Comparison of ENCODE assay signal across 8 mouse cellular contexts in genomic region chr7:44854356-44855031, GRCm38 (mm10). TPM values are rescaled to one million over a fixed set of nuclear protein-coding genes. Genes with fewer than 3 reads are reported as not detected.
DNase-seq lines count a peak whose midpoint lies in the region; ATAC-seq and TF ChIP-seq lines count a peak whose summit lies in the region.

No protein-coding gene starts in this region.

- peak overlapping the region; percentile 88 for H3K4me2 ChIP-seq in intestine, embryonic 15.5 days (replicated peaks)
- peak overlapping the region; percentile 95 for H3K4me2 ChIP-seq in limb, embryonic 14.5 days (replicated peaks; ENCODE audit: low read depth, low read length, severe bottlenecking)
- H3K4me2 ChIP-seq in midbrain, embryonic 14.5 days (ENCODE audit: low read length) = peak overlapping the region; percentile 72

- 0 out of 2 replicates have a peak, but pooled peaks have one; percentile 10 for ATAC-seq in frontal cortex, adult (ENCODE audit: low TSS enrichment)
- peak; percentile 80 for ATAC-seq in intestine, embryonic 15.5 days
- peak; percentile 17; the same call in 1 of the 2 replicates for ATAC-seq in limb, embryonic 14.5 days (ENCODE audit: low FRiP score, low read depth)
- 0 out of 2 replicates have a peak, but pooled peaks have one; percentile 3 for ATAC-seq in midbrain, embryonic 14.5 days (ENCODE audit: low FRiP score, low TSS enrichment)

- peak; percentile 53; the same call in 1 of the 2 replicates for TF ChIP-seq POLR2A in limb, embryonic 14.5 days (IDR thresholded peaks at IDR 0.05; ENCODE audit: borderline replicate concordance, extremely low read depth, insufficient read depth, insufficient read length)
- TF ChIP-seq POLR2A in small intestine, adult 2 months (IDR thresholded peaks at IDR 0.05; ENCODE audit: low read depth, low read length) = peak; percentile 89

- H3K27ac ChIP-seq in intestine, embryonic 15.5 days = peak overlapping the region; percentile 98
- H3K27ac ChIP-seq in limb, embryonic 14.5 days (replicated peaks; ENCODE audit: low read depth, low read length) = peak overlapping the region; percentile 84
- peak overlapping the region; percentile 85 for H3K27ac ChIP-seq in midbrain, embryonic 14.5 days (replicated peaks; ENCODE audit: low read depth, low read length)
- peak overlapping the region; percentile 97 for H3K27ac ChIP-seq in small intestine, adult 2 months (ENCODE audit: insufficient read depth, low read depth, low read length)

- H3K4me3 ChIP-seq in intestine, embryonic 15.5 days (replicated peaks) = peak overlapping the region; percentile 49
- peak overlapping the region; percentile 51 for H3K4me3 ChIP-seq in limb, embryonic 14.5 days (replicated peaks; ENCODE audit: low read length)
- H3K4me3 ChIP-seq in midbrain, embryonic 14.5 days (replicated peaks; ENCODE audit: low read depth, low read length) = peak overlapping the region; percentile 42
- peak overlapping the region; percentile 86 for H3K4me3 ChIP-seq in small intestine, adult 2 months (ENCODE audit: low read depth, low read length)

- peaks cover 62% of the 10 kb centered on the region for H3K4me1 ChIP-seq in intestine, embryonic 15.5 days (replicated peaks)
- H3K4me1 ChIP-seq in limb, embryonic 14.5 days (ENCODE audit: control insufficient read depth, insufficient read depth, low read length) = peaks cover 27% of the 10 kb centered on the region
- H3K4me1 ChIP-seq in midbrain, embryonic 14.5 days (ENCODE audit: control insufficient read depth, insufficient read depth, low read length) = peaks cover 40% of the 10 kb centered on the region
- peaks cover 16% of the 10 kb centered on the region for H3K4me1 ChIP-seq in small intestine, adult 2 months (ENCODE audit: control insufficient read depth, insufficient read depth, insufficient read length, low read length)

- TF ChIP-seq CTCF in small intestine, adult 2 months (IDR thresholded peaks at IDR 0.05; ENCODE audit: extremely low read depth, insufficient read length, insufficient replicate concordance, low read depth, low read length) = 0 out of 2 replicates have a peak, but pooled peaks have one; percentile 3

- peaks cover 13% of the 10 kb centered on the region for H3K36me3 ChIP-seq in intestine, embryonic 15.5 days
- H3K36me3 ChIP-seq in limb, embryonic 14.5 days (ENCODE audit: control insufficient read depth, insufficient read depth, low read length) = peaks cover 16% of the 10 kb centered on the region
- peaks cover 18% of the 10 kb centered on the region for H3K36me3 ChIP-seq in midbrain, embryonic 14.5 days (ENCODE audit: control insufficient read depth, insufficient read depth, low read length)
- no peaks in the 10 kb centered on the region for H3K36me3 ChIP-seq in small intestine, adult 2 months (ENCODE audit: control insufficient read depth, insufficient read depth, low read length)

- no peaks in the 10 kb centered on the region for H3K9me3 ChIP-seq in intestine, embryonic 15.5 days
- H3K9me3 ChIP-seq in limb, embryonic 14.5 days (ENCODE audit: control insufficient read depth, low read length) = no peaks in the 10 kb centered on the region
- no peaks in the 10 kb centered on the region for H3K9me3 ChIP-seq in midbrain, embryonic 14.5 days (ENCODE audit: control insufficient read depth, low read length)

- WGBS in intestine, embryonic 15.5 days = 1% methylated on average over 45 of the region's 45 CpGs
- 2% methylated on average over 45 of the region's 45 CpGs for WGBS in limb, embryonic 14.5 days
- WGBS in midbrain, embryonic 14.5 days = 2% methylated on average over 45 of the region's 45 CpGs
- under 1% methylated on average over 45 of the region's 45 CpGs for WGBS in small intestine, adult 2 months

- DNase-seq in frontal cortex, postnatal 25 days (ENCODE audit: low spot score in 2 of 2) = no peak
- DNase-seq in embryo, embryonic 10 days (ENCODE audit: low spot score) = peak; percentile 83
- peak; percentile 64 to 86 for DNase-seq in gastrocnemius, postnatal 4 days (ENCODE audit: low spot score in 2 of 2)
- DNase-seq in limb, embryonic 14.5 days (ENCODE audit: low spot score) = peak; percentile 76
- DNase-seq in midbrain, embryonic 14.5 days = peak; percentile 74

- no peaks in the 10 kb centered on the region for H3K27me3 ChIP-seq in intestine, embryonic 15.5 days (replicated peaks)
- H3K27me3 ChIP-seq in limb, embryonic 14.5 days (ENCODE audit: control insufficient read depth, insufficient read depth, low read length) = no peaks in the 10 kb centered on the region
- no peaks in the 10 kb centered on the region for H3K27me3 ChIP-seq in midbrain, embryonic 14.5 days (ENCODE audit: control insufficient read depth, insufficient read depth, low read length)
- H3K27me3 ChIP-seq in small intestine, adult 2 months (ENCODE audit: control insufficient read depth, insufficient read depth, low read length) = no peaks in the 10 kb centered on the region

- H3K9ac ChIP-seq in intestine, embryonic 15.5 days = peak overlapping the region; percentile 71
- H3K9ac ChIP-seq in limb, embryonic 14.5 days (ENCODE audit: low read depth, low read length, severe bottlenecking) = peak overlapping the region; percentile 54
- peak overlapping the region; percentile 67 for H3K9ac ChIP-seq in midbrain, embryonic 14.5 days (replicated peaks; ENCODE audit: low read length)

RNA-seq across cellular contexts. Expression of gene Pnkp, which starts 2.4 kb away (rescaled TPM):
- 10 to 100 TPM; 18.6 to 20.5 TPM for total RNA-seq in gastrocnemius, postnatal 4 days (2021)
- polyA plus RNA-seq in intestine, embryonic 15.5 days (2015; fragmentation: Nextera tagmentation; extraction: Ambion mirVana) = 25.9 and 29.0 TPM in 2 replicates
- polyA plus RNA-seq in limb, embryonic 14.5 days (2012; rRNA removed) = 28.7 and 32.0 TPM in 2 replicates
- 23.8 and 26.6 TPM in 2 replicates for polyA plus RNA-seq in limb, embryonic 14.5 days (2014; fragmentation: Nextera tagmentation; extraction: Ambion mirVana)
- polyA plus RNA-seq in midbrain, embryonic 14.5 days (2014; fragmentation: Nextera tagmentation; extraction: Ambion mirVana) = 28.8 and 30.4 TPM in 2 replicates
- polyA plus RNA-seq in small intestine, adult 2 months (2012; rRNA removed) = 36.9 and 84.2 TPM in 2 replicates

RNA-seq across cellular contexts. Expression of gene Tbc1d17, which starts 5.6 kb away (rescaled TPM):
- total RNA-seq in gastrocnemius, postnatal 4 days (2021) = 10 to 100 TPM; 56.5 to 63.4 TPM
- 71.0 and 71.3 TPM in 2 replicates for polyA plus RNA-seq in intestine, embryonic 15.5 days (2015; fragmentation: Nextera tagmentation; extraction: Ambion mirVana)
- 86.0 and 103 TPM in 2 replicates for polyA plus RNA-seq in limb, embryonic 14.5 days (2012; rRNA removed)
- 76.0 and 81.7 TPM in 2 replicates for polyA plus RNA-seq in limb, embryonic 14.5 days (2014; fragmentation: Nextera tagmentation; extraction: Ambion mirVana)
- polyA plus RNA-seq in midbrain, embryonic 14.5 days (2014; fragmentation: Nextera tagmentation; extraction: Ambion mirVana) = 107 and 122 TPM in 2 replicates
- 32.1 and 63.2 TPM in 2 replicates for polyA plus RNA-seq in small intestine, adult 2 months (2012; rRNA removed)

RNA-seq across cellular contexts. Expression of gene Akt1s1, which starts 5.7 kb away (rescaled TPM):
- 100 to 1,000 TPM in 1 of 2 experiments, 10 to 100 TPM in 1; 92.4 to 103 TPM for total RNA-seq in gastrocnemius, postnatal 4 days (2021)
- polyA plus RNA-seq in intestine, embryonic 15.5 days (2015; fragmentation: Nextera tagmentation; extraction: Ambion mirVana) = 112 and 116 TPM in 2 replicates
- polyA plus RNA-seq in limb, embryonic 14.5 days (2012; rRNA removed) = 179 and 270 TPM in 2 replicates
- polyA plus RNA-seq in limb, embryonic 14.5 days (2014; fragmentation: Nextera tagmentation; extraction: Ambion mirVana) = 66.1 and 70.5 TPM in 2 replicates
- 61.9 and 63.7 TPM in 2 replicates for polyA plus RNA-seq in midbrain, embryonic 14.5 days (2014; fragmentation: Nextera tagmentation; extraction: Ambion mirVana)
- polyA plus RNA-seq in small intestine, adult 2 months (2012; rRNA removed) = 180 and 283 TPM in 2 replicates

RNA-seq across cellular contexts. Expression of gene Ptov1, which starts 15.1 kb away (rescaled TPM):
- total RNA-seq in gastrocnemius, postnatal 4 days (2021) = 100 to 1,000 TPM; 332 to 346 TPM
- 239 and 253 TPM in 2 replicates for polyA plus RNA-seq in intestine, embryonic 15.5 days (2015; fragmentation: Nextera tagmentation; extraction: Ambion mirVana)
- polyA plus RNA-seq in limb, embryonic 14.5 days (2012; rRNA removed) = 751 and 1,065 TPM in 2 replicates
- polyA plus RNA-seq in limb, embryonic 14.5 days (2014; fragmentation: Nextera tagmentation; extraction: Ambion mirVana) = 471 and 513 TPM in 2 replicates
- polyA plus RNA-seq in midbrain, embryonic 14.5 days (2014; fragmentation: Nextera tagmentation; extraction: Ambion mirVana) = 480 and 508 TPM in 2 replicates
- 82.3 and 141 TPM in 2 replicates for polyA plus RNA-seq in small intestine, adult 2 months (2012; rRNA removed)

RNA-seq across cellular contexts. Expression of gene Med25, which starts 38.0 kb away (rescaled TPM):
- 10 to 100 TPM; 63.8 to 67.6 TPM for total RNA-seq in gastrocnemius, postnatal 4 days (2021)
- 88.2 and 91.8 TPM in 2 replicates for polyA plus RNA-seq in intestine, embryonic 15.5 days (2015; fragmentation: Nextera tagmentation; extraction: Ambion mirVana)
- polyA plus RNA-seq in limb, embryonic 14.5 days (2012; rRNA removed) = 142 and 181 TPM in 2 replicates
- 69.1 and 73.5 TPM in 2 replicates for polyA plus RNA-seq in limb, embryonic 14.5 days (2014; fragmentation: Nextera tagmentation; extraction: Ambion mirVana)
- polyA plus RNA-seq in midbrain, embryonic 14.5 days (2014; fragmentation: Nextera tagmentation; extraction: Ambion mirVana) = 114 and 128 TPM in 2 replicates
- polyA plus RNA-seq in small intestine, adult 2 months (2012; rRNA removed) = 85.8 and 208 TPM in 2 replicates

Comparison
In these comparisons a context has a peak if more than half of its experiments do, and no peak if none do; other contexts are left out.
1. ATAC-seq: peak in every context shown above with its lines; median percentile 80 in intestine, embryonic 15.5 days; 17 in limb, embryonic 14.5 days; 10 in frontal cortex, adult; 3 in midbrain, embryonic 14.5 days.
2. DNase-seq: peak in embryo, embryonic 10 days (single experiment), gastrocnemius, postnatal 4 days (2 of 2), limb, embryonic 14.5 days (single experiment) and midbrain, embryonic 14.5 days (single experiment); none in frontal cortex, postnatal 25 days (0 of 2).
3. Peak in every context shown above with its lines, with median percentiles within 50 percentile points of each other: H3K27ac ChIP-seq, H3K4me2 ChIP-seq, H3K4me3 ChIP-seq and H3K9ac ChIP-seq.